Mouse (Mus musculus): ENCODE measurements around the gene Syt15.

DNA sequence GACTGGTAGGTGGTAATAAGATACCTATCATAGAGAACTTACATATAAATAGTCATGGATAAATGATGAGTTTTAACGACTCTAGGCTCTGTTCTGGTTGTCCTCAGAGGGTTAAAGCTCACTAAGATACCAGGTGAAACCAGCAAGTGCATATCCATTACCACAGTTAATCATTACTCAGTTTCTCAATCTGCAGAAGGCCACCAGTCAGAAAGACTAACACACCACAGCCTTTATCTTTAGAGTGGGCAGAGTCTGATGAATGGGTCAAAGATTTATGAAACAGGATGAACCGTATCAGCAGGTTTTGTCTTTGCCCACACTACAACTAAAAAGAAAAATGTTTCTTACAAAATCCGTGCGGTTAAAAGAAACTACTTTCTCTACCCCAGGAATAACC is 55.8 kb downstream of the Syt15 start:
- TF ChIP-seq CTCF (IDR thresholded peaks at IDR 0.05; ENCODE audit: borderline replicate concordance, extremely low read depth, insufficient read depth, insufficient read length) (no peak), POLR2A (IDR thresholded peaks at IDR 0.05; ENCODE audit: borderline replicate concordance, extremely low read depth, insufficient read depth, insufficient read length, poor library complexity, severe bottlenecking) (no peak)

Measured in brain, embryonic 14.5 days (tissue).